Mouse (Mus musculus): ENCODE data around the gene Birc3.

DNA sequence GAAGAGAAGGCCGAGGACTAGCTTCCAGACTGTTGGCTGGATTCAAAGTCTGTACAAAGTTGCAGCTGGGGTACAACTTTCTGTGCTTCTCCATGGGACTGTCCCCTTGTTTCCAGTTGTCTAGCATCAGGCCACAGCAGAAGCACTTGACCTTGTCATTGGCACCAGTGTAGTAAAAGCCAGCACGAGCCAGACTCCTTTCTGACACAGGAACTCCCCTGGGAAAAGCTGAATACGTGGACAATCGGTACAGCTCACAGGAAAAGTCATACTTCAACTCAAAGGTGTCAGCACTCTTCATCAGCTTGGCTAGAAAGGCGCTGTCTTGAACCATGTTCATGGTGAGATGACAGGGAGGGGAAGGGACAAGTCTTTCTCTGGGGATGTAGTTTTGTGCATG lies 12.0 kb downstream of the Birc3 start:
- TF ChIP-seq SMC3 (IDR thresholded peaks at IDR 0.05; ENCODE audit: low read depth, low read length) (no peak), SIN3A (IDR thresholded peaks at IDR 0.05; ENCODE audit: low read length) (no peak)
